ENCODE assay signal across 10 mouse cellular contexts in the genomic region with DNA sequence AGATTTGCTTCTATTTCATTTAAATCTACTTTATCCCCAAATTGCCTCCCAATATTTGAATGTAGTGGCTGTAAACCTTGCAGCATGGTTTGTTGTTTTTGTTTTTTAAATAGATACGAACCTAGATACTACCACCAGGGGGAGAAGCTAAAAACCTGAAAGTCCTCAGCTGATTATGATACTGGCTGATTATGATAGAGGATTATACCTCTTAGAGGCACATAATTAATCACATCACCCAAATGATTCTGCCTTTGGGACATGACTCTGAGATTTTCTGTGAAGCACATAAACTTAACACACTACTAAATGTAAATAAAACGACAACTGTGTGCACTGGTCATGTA.
A peak's percentile ranks its signal among the peaks of the same experiment; 100 is the strongest.
DNase-seq lines count a peak whose midpoint lies in the region; ATAC-seq and TF ChIP-seq lines count a peak whose summit lies in the region.
"Had no signal": no experiment of that assay in that cellular context is flagged by ENCODE, and none has a peak within 500 bp of the region (broad histone marks: within the 10 kb centered on the region; RNA-seq: fewer than 3 reads in every experiment).

No protein-coding gene starts in this region.

- WGBS in forebrain, embryonic 14.5 days: 17% methylated on average over 2 of the region's 2 CpGs
- 39% methylated on average over 2 of the region's 2 CpGs for WGBS in midbrain, embryonic 13.5 days

- H3K27me3 ChIP-seq in CH12.LX (replicated peaks): no peaks in the 10 kb centered on the region
- H3K27me3 ChIP-seq in forebrain, embryonic 14.5 days (replicated peaks; ENCODE audit: control insufficient read depth, insufficient read depth, low read length): no peaks in the 10 kb centered on the region
- no peaks in the 10 kb centered on the region for H3K27me3 ChIP-seq in midbrain, embryonic 13.5 days

- TF ChIP-seq RAD21 in CH12.LX (IDR thresholded peaks at IDR 0.05; ENCODE audit: low read depth, low read length): no peak; the same call in 1 of the 2 replicates

- H3K27ac ChIP-seq in CH12.LX (ENCODE audit: insufficient read depth, low read depth): no peak overlapping the region
- H3K27ac ChIP-seq in forebrain, embryonic 14.5 days (ENCODE audit: low read depth, low read length): peak overlapping the region; percentile 92
- peak overlapping the region; percentile 92 for H3K27ac ChIP-seq in midbrain, embryonic 13.5 days

- dilution Hi-C loops in CH12.LX (cut with MboI; ENCODE audit: extremely low pct_ligation_motif_present, extremely low pct_unique_long_range_greater_than_20kb, low sequenced_read_pairs): no loop called here

- H3K9ac ChIP-seq in CH12.LX (ENCODE audit: insufficient read depth, low read depth): no peak overlapping the region
- H3K9ac ChIP-seq in forebrain, embryonic 14.5 days (ENCODE audit: low read length): no peak overlapping the region
- H3K9ac ChIP-seq in midbrain, embryonic 13.5 days (replicated peaks): no peak overlapping the region

- peaks cover 0 to 2% of the 10 kb centered on the region in 2 experiments for H3K36me3 ChIP-seq in CH12.LX (replicated peaks in 1 of 2; ENCODE audit: control insufficient read depth in 1 of 2, insufficient read depth in 1 of 2, low read length in 1 of 2)
- H3K36me3 ChIP-seq in forebrain, embryonic 14.5 days (ENCODE audit: control insufficient read depth, insufficient read depth, low read length): no peaks in the 10 kb centered on the region
- no peaks in the 10 kb centered on the region for H3K36me3 ChIP-seq in midbrain, embryonic 13.5 days

- in situ Hi-C loops in CH12.LX (cut with MboI; ENCODE audit: low pct_ligation_motif_present, low pct_unique_long_range_greater_than_20kb, low sequenced_read_pairs): no loop called here

- H3K4me3 ChIP-seq in CH12.LX (replicated peaks in 1 of 3; ENCODE audit: low read depth in 2 of 3, low read length in 2 of 3, poor library complexity in 1 of 3): no peak overlapping the region
- H3K4me3 ChIP-seq in forebrain, embryonic 14.5 days (ENCODE audit: low read depth, low read length): no peak overlapping the region
- no peak overlapping the region for H3K4me3 ChIP-seq in midbrain, embryonic 13.5 days (replicated peaks)

- no peak for TF ChIP-seq EP300 in CH12.LX (IDR thresholded peaks at IDR 0.05; ENCODE audit: low read length)

- H3K4me2 ChIP-seq in CH12.LX (ENCODE audit: insufficient read depth, low read depth, poor library complexity, severe bottlenecking): no peak overlapping the region
- H3K4me2 ChIP-seq in forebrain, embryonic 14.5 days (ENCODE audit: low read length): peak overlapping the region; percentile 34
- peak overlapping the region; percentile 3 for H3K4me2 ChIP-seq in midbrain, embryonic 13.5 days (replicated peaks)
- H3K4me2 ChIP-seq: heart, embryonic 11.5 days had no signal

- no peaks in the 10 kb centered on the region for H3K4me1 ChIP-seq in CH12.LX (ENCODE audit: control insufficient read depth in 1 of 2, insufficient read depth in 2 of 2)
- peaks cover 17% of the 10 kb centered on the region for H3K4me1 ChIP-seq in forebrain, embryonic 14.5 days (ENCODE audit: control insufficient read depth, insufficient read depth, low read length)
- H3K4me1 ChIP-seq in midbrain, embryonic 13.5 days (replicated peaks): peaks cover 33% of the 10 kb centered on the region

- H3K9me3 ChIP-seq in CH12.LX (replicated peaks; ENCODE audit: low read length): no peaks in the 10 kb centered on the region
- H3K9me3 ChIP-seq in forebrain, embryonic 14.5 days (replicated peaks; ENCODE audit: control insufficient read depth, low read length): no peaks in the 10 kb centered on the region
- no peaks in the 10 kb centered on the region for H3K9me3 ChIP-seq in midbrain, embryonic 13.5 days

- no peak for ATAC-seq in forebrain, embryonic 14.5 days
- no peak for ATAC-seq in midbrain, embryonic 13.5 days

- TF ChIP-seq CTCF in CH12.LX (conservative IDR thresholded peaks at IDR 0.05 in 1 of 2, IDR thresholded peaks at IDR 0.05 in 1 of 2; ENCODE audit: low read depth in 2 of 2, low read length in 2 of 2): peak in 1 of 2 experiments; percentile 35; a peak in 2 of 4 replicates

- no peak for TF ChIP-seq POLR2A in CH12.LX (IDR thresholded peaks at IDR 0.05; ENCODE audit: low read depth, low read length)

- DNase-seq in cerebellum, adult 9-10 months: peak; percentile 47
- DNase-seq in cerebellum, postnatal 4 days (ENCODE audit: low spot score in 2 of 2): no peak
- DNase-seq in CH12.LX (ENCODE audit: extremely low read depth): no peak
- peak; percentile 85 for DNase-seq in forebrain, embryonic 14.5 days (ENCODE audit: low spot score)
- DNase-seq in kidney, postnatal 14 days: no peak
- DNase-seq in adrenal gland, postnatal 4 days (ENCODE audit: low spot score in 2 of 2): no peak
- DNase-seq in kidney, postnatal 25 days: no peak
- DNase-seq: kidney, postnatal 10 days had no signal

- H3K79me2 ChIP-seq in CH12.LX (replicated peaks; ENCODE audit: control insufficient read depth, extremely low read depth, insufficient read depth, poor library complexity, severe bottlenecking): no peaks in the 10 kb centered on the region; the same call in 1 of the 2 replicates

TF ChIP-seq in CH12.LX, 34 proteins besides CTCF, POLR2A, EP300 and RAD21:
- 0 out of 2 replicates have a peak, but pooled peaks have one; percentile 17 for TF ChIP-seq SMC3 (IDR thresholded peaks at IDR 0.05; ENCODE audit: low read depth, low read length)
- no peak for TF ChIP-seq NRF1 (IDR thresholded peaks at IDR 0.05; ENCODE audit: low read depth, low read length)
TF ChIP-seq in CH12.LX: peak in this region for 1.

Comparison
In these comparisons a context has a peak if more than half of its experiments do, and no peak if none do; other contexts are left out.
1. DNase-seq: peak in cerebellum, adult 9-10 months (single experiment) and forebrain, embryonic 14.5 days (single experiment); none in cerebellum, postnatal 4 days (0 of 2), CH12.LX (single experiment), kidney, postnatal 14 days (single experiment), adrenal gland, postnatal 4 days (0 of 2) and kidney, postnatal 25 days (0 of 2).